Mouse (Mus musculus) olfactory bulb, adult 2 months (tissue): ENCODE results near the gene Fryl.

ENCODE experiments used
- CTCF ChIP-seq: fragments of 200-500 bp; IDR thresholded peaks from 2 replicates; pipeline ENCODE4 v1.5.1; 2012; ENCODE audit warnings: low read depth, mild to moderate bottlenecking, low read length, moderate library complexity; ENCODE audit not compliant: insufficient read depth
- POLR2A ChIP-seq: fragments of 200-500 bp; IDR thresholded peaks from 2 replicates; pipeline ENCODE4 v1.6.1; 2012; ENCODE audit warnings: mild to moderate bottlenecking, low read depth, low read length, moderate library complexity; ENCODE audit not compliant: insufficient read depth

GRCm38 (mm10) chr5:73227518-73228101 lies 28.8 kb downstream of the Fryl start:
- TF ChIP-seq POLR2A (no peak), CTCF (no peak)
